In genomic region chr9:43408493-43408892, GRCm38 (mm10) we compare ENCODE assay signal across 21 mouse cellular contexts.
"Had no signal": no experiment of that assay in that cellular context is flagged by ENCODE, and none has a peak within 500 bp of the region (broad histone marks: within the 10 kb centered on the region; RNA-seq: fewer than 3 reads in every experiment).

No protein-coding gene starts in this region.

- ATAC-seq: liver, postnatal 0 days had no signal

- H3K4me1 ChIP-seq: kidney, embryonic 15.5 days; limb, embryonic 12.5 days; limb, embryonic 15.5 days; lung, embryonic 15.5 days; stomach, embryonic 15.5 days had no signal

- H3K4me3 ChIP-seq: kidney, embryonic 15.5 days; limb, embryonic 12.5 days; limb, embryonic 15.5 days; lung, embryonic 15.5 days; stomach, embryonic 15.5 days had no signal

- H3K27ac ChIP-seq: kidney, embryonic 15.5 days; limb, embryonic 12.5 days; limb, embryonic 15.5 days; liver, embryonic 14.5 days; lung, embryonic 15.5 days; stomach, embryonic 15.5 days had no signal

- H3K9ac ChIP-seq: kidney, embryonic 15.5 days; limb, embryonic 12.5 days; limb, embryonic 15.5 days; liver, embryonic 14.5 days; liver, postnatal 0 days; lung, embryonic 15.5 days; stomach, embryonic 15.5 days had no signal

- DNase-seq: kidney, adult 8-10 months; kidney, postnatal 10 days; kidney, postnatal 4 days; left cerebral cortex, postnatal 4 days; liver, postnatal 0 days; lung, postnatal 14 days; lung, postnatal 4 days; midbrain, embryonic 14.5 days; right cerebral cortex, adult 18-20 months; right cerebral cortex, postnatal 14 days; right cerebral cortex, postnatal 4 days; spleen, adult 18-20 months; thymus, postnatal 25 days had no signal

- H3K36me3 ChIP-seq: kidney, embryonic 15.5 days; limb, embryonic 12.5 days; limb, embryonic 15.5 days; lung, embryonic 15.5 days; stomach, embryonic 15.5 days had no signal

- H3K9me3 ChIP-seq: kidney, embryonic 15.5 days; limb, embryonic 12.5 days; limb, embryonic 15.5 days; lung, embryonic 15.5 days; stomach, embryonic 15.5 days had no signal

- H3K4me2 ChIP-seq: kidney, embryonic 15.5 days; limb, embryonic 12.5 days; limb, embryonic 15.5 days; liver, embryonic 11.5 days; lung, embryonic 15.5 days; midbrain, embryonic 11.5 days; stomach, embryonic 15.5 days had no signal

- H3K27me3 ChIP-seq: kidney, embryonic 15.5 days; limb, embryonic 12.5 days; limb, embryonic 15.5 days; lung, embryonic 15.5 days; stomach, embryonic 15.5 days had no signal
